Mouse (Mus musculus) bone marrow macrophage, adult 2 months (primary cell): Measurements from ENCODE around the gene Bcas2. TPM values are rescaled to one million over a fixed set of nuclear protein-coding genes. Genes with fewer than 3 reads are reported as not detected.
A peak's percentile ranks its signal among the peaks of the same experiment; 100 is the strongest.

Experiments
- H3K27ac ChIP-seq: 2 replicates; pipeline ENCODE4 v1.5.1; 2012; ENCODE audit warnings: low read depth, low read length; ENCODE audit not compliant: insufficient read depth
- H3K4me1 ChIP-seq: 2 replicates; pipeline ENCODE4 v1.6.1; 2012; ENCODE audit warnings: low read length; ENCODE audit not compliant: control insufficient read depth, insufficient read depth
- H3K4me3 ChIP-seq: 2 replicates; pipeline ENCODE4 v1.5.1; 2012; ENCODE audit warnings: mild to moderate bottlenecking, low read length, moderate library complexity; ENCODE audit not compliant: insufficient read depth
- CTCF ChIP-seq: IDR thresholded peaks from 2 replicates; pipeline ENCODE4 v1.5.1; 2012; ENCODE audit warnings: low read depth, mild to moderate bottlenecking, low read length, moderate library complexity
- POLR2A ChIP-seq: IDR thresholded peaks from 2 replicates; pipeline ENCODE4 v1.6.1; 2012; ENCODE audit warnings: mild to moderate bottlenecking, low read depth, low read length, borderline replicate concordance
- polyA plus RNA-seq: library from polyadenylated mRNA; stranded (reverse); fragments of >200 nt; gene quantifications from 2 replicates; pipeline ENCODE4 v1.2.4, GENCODE M21; 2012; ENCODE audit not compliant: missing spikeins, insufficient read depth, insufficient read length

Gene Bcas2
- polyA plus RNA-seq, 1 experiment = 68.5 TPM

DNA sequence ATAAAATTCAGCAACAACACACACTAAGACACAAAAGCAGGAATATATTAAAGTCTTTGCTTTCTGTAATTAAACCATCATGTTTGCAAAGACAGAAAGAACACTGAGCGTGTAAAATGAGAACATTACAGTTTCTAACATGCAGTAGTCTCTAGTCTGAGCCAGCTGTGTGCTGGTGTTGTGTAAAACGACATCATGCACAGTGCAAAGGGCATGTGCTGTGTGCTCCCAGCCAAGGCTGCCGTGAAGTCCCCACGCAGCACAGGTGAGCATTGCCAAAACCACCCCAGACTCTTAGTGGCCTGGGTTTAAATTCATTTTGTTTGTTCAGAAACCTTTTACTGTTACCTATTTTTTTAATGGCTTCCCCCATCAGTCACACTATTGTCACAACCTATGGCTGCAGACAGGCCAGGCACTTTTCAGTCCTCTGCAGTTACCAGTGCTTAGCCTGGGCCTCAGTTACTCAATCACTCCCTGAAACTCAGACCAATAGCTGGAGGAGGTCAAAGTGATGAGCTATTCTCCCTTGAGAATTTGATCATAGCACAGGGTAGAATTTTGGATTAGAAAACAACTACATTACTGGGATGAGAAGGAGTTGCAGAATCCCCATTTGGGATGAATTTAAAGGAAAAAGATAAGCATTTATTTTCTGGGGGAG is 34.9 kb upstream of the Bcas2 start:
- no peak overlapping the region for H3K27ac ChIP-seq
- TF ChIP-seq CTCF = no peak
- TF ChIP-seq POLR2A = no peak
- H3K4me1 ChIP-seq = peaks cover 19% of the 10 kb centered on the region
- no peak overlapping the region for H3K4me3 ChIP-seq

DNA sequence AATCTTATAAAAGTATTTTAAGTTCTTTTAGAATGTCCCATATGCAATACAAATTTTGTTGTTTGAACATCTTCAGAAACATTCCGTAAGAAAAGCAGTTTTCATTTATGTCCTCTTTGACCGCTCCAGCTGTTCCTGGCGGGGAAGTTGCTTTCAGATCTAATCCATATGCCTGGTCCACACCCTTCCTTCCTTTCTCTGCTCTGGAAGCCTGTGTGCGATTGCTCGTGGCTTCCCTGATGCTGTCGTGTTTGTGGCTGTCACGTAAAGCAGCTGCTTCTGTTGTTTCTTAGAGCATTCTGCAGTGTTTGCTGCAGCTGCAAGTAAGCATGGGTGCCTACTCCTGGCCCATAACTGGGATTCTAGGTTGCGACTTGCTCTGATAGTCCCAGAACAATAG is 32.4 kb upstream of the Bcas2 start:
- Histone ChIP-seq H3K4me3 (no peak overlapping the region), H3K4me1 (peaks cover 19% of the 10 kb centered on the region), H3K27ac (peak overlapping the region; percentile 89)
- TF ChIP-seq CTCF (no peak), POLR2A (no peak)

DNA sequence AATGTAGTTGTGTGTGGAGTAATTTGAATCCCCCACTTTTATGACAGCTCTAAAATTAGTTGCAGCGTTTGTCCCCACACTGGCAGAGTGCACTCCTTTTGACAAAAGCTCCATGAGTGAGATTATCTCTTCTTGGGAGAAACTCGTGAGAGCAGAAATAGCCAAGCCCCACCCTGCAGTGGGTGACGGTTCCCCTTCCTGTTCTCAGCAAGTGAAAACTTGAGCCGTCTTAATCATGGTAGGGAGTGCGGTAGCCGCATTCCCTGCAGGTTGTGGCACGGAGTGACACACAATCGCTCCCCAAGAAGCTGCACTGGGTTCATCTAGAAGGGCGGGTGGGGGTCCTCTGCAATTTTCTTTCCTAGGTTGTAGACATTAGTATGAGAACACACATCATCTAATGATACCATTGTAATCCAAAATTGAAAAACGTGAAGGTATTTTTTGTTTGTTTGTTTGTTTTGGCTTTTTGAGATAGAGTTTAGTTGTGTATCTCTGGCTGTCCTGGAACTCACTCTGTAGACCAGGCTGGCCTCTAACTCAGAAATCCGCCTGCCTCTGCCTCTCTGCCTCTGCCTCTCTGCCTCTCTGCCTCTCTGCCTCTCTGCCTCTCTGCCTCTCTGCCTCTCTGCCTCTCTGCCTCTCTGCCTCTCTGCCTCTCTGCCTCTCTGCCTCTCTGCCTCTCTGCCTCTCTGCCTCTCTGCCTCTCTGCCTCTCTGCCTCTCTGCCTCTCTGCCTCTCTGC is 31.2 kb upstream of the Bcas2 start:
- Histone ChIP-seq H3K4me3 (peak overlapping the region; percentile 50), H3K4me1 (peaks cover 19% of the 10 kb centered on the region), H3K27ac (peak overlapping the region; percentile 89)
- peak; percentile 75; the same call in 1 of the 2 replicates for TF ChIP-seq POLR2A

DNA sequence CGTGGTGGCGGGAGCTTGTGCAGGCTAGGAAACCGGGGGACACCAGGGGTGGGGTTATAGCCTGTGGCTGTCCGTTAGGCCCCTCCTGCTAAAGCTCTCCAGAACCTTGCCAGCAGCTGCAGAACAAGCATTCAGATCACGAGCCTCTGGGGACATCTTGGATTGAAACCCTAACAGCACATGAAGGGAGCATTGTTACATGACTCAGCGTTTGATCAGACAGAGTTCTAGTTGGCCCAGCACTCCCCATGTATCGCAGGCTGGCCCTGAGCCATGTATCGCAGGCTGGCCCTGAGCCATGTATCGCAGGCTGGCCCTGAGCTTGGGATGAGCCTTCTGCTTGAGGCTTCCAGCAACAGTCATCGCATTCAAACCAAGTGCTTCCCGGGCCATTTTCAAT is 30.2 kb upstream of the Bcas2 start:
- TF ChIP-seq POLR2A (no peak), CTCF (no peak)
- H3K4me1 ChIP-seq = peaks cover 19% of the 10 kb centered on the region
- H3K27ac ChIP-seq = peak overlapping the region; percentile 49
- H3K4me3 ChIP-seq = no peak overlapping the region

DNA sequence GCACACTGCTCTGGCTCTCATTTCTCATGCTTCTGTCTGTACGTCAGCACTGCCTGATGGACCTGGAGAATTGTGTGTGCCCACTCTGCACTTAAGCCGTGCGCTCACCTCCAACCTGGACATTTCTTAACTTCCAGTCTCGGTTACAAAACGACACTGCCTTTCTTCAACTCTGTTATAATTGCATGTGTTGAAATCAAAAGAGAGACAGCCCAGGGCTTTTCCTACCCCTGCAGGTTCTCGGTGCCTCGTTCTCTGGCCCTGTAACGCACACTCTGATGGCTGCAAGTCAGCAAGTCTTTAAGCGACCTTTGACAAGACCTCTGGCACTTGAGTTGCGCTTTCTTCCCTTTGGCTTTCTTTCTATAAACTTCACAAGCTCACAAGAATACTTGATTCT is 29.1 kb upstream of the Bcas2 start:
- Histone ChIP-seq H3K27ac (no peak overlapping the region), H3K4me1 (peaks cover 19% of the 10 kb centered on the region), H3K4me3 (no peak overlapping the region)
- TF ChIP-seq POLR2A (no peak), CTCF (no peak)

DNA sequence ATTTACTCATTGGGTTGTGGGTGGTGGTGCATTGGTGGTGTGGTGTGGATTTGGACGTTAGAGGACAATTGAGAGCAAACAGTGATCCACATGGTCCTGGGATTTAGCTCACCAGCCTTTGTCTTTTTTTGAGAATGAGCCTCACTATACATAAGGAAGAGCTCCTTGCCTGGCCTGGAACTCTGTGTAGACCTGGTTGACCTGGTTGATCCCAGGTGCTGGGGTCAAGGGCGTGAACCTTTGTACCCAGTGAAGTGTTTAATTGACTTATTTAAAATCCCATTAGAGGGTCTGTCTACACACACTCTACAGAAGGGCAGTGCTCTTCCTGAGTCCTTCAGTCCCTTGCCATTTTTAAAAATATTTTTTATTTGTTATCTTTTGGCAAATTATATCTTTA is 26.1 kb upstream of the Bcas2 start:
- Histone ChIP-seq H3K4me1 (peaks cover 8% of the 10 kb centered on the region), H3K4me3 (no peak overlapping the region), H3K27ac (no peak overlapping the region)
- TF ChIP-seq CTCF = no peak
- no peak for TF ChIP-seq POLR2A

DNA sequence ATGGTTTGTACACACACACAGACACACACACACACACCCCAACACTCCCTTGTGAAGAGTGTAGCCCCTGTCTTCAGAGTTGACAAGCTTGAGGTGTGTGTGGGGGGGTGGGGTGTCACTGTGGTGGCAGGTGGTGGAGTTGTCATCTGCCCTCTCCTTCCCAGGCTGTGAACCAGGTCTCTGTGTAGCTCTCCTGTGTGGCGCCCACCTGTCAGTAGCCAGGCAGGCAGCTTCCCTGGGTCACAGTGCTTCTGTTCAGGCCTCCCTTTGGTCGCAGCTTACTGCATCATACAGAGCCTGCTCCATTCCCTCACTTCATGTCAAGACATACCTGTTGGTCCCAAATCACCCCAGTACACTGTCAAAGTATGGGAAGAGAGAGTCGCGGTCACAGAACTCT is 25.7 kb upstream of the Bcas2 start:
- Histone ChIP-seq H3K4me1 (peaks cover 7% of the 10 kb centered on the region), H3K27ac (no peak overlapping the region), H3K4me3 (no peak overlapping the region)
- no peak for TF ChIP-seq POLR2A
- no peak for TF ChIP-seq CTCF

DNA sequence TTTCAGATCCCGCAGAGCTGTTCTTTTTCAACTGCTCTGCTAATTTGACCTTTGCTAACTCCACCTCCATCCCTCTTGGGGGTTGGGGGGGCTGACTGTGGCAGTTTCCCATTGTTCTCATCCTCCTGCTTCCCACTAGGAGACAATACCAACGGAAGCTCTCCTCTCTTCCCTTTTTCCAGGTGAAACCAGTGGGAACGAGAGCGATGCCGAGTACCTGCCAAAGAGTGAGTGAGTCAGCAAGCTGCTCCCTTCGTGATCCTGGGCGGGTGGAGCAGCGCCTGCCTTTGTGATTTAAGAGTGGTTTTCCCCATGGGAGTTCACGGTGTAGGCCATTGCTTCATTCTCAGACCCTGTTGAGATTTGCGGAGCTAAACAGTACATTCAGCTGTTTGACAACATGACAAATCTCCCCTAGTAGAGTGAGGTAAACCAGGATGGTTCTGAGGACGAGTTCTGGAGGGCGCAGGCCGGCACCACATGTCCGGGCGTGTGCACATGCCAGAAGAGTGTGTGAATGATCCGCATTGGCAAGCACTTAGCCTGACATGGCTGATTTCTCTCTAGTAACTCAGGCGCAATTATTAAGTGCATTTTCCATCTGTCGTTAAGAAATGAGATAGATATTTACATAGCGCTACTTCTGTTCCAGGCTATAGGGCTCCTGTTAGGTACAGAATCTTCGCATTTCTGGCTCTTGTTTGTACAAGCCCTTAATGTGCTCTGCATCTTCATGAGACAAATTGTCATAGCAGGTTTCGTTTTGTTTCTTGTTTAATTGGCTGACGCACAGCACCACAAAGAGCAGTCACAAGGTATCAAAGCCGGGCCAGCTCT is 24.9 kb upstream of the Bcas2 start:
- Histone ChIP-seq H3K4me3 (no peak overlapping the region), H3K4me1 (no peaks in the 10 kb centered on the region; the same call in 1 of the 2 replicates), H3K27ac (no peak overlapping the region)
- TF ChIP-seq CTCF (no peak), POLR2A (no peak)

DNA sequence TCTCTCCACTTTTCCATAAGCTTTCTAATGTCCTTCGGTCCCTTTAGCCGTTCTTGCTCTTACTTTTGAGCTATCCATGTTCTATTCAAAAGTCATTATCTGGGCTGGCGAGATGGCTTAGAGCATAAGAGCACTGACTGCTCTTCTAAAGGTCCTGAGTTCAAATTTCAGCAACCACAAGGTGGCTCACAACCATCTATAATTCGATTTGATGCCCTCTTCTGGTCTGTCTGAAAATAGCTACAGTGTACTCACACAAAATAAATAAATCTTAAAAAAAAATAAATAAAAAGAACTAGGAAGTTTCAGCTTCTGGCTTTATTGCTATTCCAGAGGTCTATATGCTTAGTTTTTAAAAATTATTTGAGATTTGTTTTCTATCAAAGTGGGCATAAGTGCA is 23.7 kb upstream of the Bcas2 start:
- Histone ChIP-seq H3K4me3 (no peak overlapping the region), H3K27ac (no peak overlapping the region), H3K4me1 (no peaks in the 10 kb centered on the region)
- no peak for TF ChIP-seq POLR2A
- TF ChIP-seq CTCF = no peak

DNA sequence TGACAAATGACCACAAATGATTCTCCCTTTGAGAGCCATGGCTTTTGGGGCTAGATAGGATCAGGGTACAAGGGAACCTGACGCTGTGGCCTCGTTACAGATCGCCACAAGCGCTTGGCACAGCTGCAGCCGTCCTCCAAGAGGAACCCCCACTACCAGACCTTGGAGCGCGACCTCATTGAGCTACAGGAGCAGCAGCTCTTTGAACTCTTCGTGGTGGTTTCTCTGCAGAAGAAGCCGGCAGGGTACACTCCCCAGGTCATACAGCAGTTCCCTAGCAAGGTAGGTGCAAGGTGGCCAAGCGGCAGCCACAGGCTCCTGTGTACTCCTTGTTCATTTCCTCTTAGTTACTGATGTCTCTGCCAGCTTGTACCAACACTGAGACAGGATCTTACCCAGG is 22.5 kb upstream of the Bcas2 start:
- Histone ChIP-seq H3K4me1 (no peaks in the 10 kb centered on the region), H3K27ac (no peak overlapping the region), H3K4me3 (no peak overlapping the region)
- no peak for TF ChIP-seq CTCF
- TF ChIP-seq POLR2A = no peak
